Mouse (Mus musculus): ENCODE measurements around the gene Kmt2b.
A peak's percentile ranks its signal among the peaks of the same experiment; 100 is the strongest.

The Kmt2b gene

DNA sequence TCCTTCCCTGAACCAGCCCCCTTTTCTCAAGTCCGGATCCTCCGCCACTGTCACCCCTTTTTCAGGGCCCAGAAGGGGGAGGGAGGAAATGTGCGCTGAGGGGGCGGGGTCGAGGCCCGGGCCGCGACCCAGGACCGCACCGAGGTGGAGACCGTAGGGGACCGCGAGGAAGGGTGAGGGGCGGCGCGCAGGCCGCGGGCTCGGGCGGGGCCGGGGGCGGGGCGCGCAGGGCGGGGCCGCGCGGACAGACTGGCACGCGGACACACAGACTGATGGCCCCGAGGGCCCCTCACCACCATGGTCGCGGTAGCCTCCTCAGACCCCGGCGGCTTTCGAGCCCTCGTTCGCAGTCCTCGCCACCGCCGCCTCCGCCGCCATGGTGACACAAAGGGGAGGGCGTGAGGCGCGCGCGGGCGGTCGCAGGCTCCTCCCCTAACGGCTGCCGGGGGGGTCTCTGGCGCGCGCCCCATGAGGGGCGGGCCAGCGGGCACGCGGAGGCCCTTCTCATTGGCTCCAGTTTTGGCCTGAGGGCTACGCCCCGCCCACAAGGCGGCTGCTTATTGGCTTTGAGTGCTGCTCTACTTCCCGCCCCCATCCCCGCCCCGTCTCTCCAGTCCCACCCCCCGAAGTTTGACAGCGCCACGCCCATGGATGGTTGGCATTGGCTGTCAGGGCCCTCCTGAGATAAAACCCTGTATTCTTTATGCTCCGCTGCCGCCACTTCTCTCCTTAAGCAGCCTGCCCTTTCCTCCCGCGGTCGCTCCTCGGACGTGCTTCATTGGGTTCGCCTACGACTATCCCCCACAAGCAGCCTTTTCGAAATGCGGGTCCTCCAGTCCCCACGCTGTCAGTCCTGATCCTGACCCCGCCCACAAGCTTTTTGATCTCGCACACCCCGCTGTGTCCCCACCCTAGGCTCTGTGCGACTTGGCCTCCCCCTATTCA, 53.6 kb downstream of the Kmt2b start, which contains the start of gene Arhgap33:
Arhgap33 (minus strand) TSS at position 428 of the 945 bp plus-strand sequence.
- DNase-seq (ENCODE audit: low spot score in 2 of 2), result peak; percentile 92 to 95

GRCm38 (mm10) chr7:30533941-30534632, 54.4 kb downstream of the Kmt2b start:
- no peak for DNase-seq (ENCODE audit: low spot score in 2 of 2)

DNA sequence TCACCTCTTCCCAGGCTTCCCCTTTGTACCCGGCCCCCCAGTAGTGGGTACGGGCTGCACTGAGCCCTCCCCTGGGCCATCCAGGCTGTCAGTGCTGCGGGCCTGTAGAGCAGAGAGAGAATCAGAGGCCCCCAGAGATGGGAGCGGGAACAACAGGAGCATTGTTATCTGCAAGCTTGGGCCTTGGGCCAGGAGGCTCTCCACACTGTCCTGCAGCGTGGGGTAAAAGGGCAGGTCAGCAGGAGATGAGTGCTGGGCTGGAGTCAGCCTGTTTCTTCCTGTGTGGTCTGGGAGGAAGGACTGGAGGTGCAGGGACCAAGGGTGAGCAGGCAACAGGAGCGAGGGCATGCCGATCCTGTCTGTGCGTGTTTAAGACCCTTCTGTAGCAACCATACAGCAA, 55.6 kb downstream of the Kmt2b start:
- DNase-seq (ENCODE audit: low spot score in 2 of 2), result no peak

- no peak for DNase-seq (ENCODE audit: low spot score in 2 of 2)
These were observed 57.2 kb downstream of the Kmt2b start for GRCm38 (mm10) chr7:30531291-30531815.

GRCm38 (mm10) chr7:30526981-30527380, 61.5 kb downstream of the Kmt2b start:
- no peak for DNase-seq (ENCODE audit: low spot score in 2 of 2)

GRCm38 (mm10) chr7:30526399-30526798, 62.1 kb downstream of the Kmt2b start:
- no peak for DNase-seq (ENCODE audit: low spot score in 2 of 2)

DNA sequence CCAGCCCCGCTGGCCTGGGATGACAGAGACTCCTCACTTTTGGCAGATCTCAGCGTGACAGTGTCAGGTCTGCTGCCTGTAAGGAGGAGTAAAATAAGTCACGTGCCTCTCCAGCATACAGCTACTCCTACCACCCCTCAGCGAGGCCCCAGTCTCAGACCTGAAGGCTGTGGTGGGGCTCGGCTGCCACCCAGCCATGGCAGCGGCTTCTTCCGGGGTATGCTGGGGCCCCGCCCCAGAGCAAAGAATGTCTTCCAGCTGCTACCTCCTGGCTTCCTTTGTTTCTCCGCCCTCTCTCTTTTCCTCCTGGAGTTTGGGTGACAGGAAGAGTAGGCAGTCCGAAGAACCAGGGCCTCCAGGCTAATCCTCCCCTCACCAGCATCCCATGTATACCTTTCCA, 62.6 kb downstream of the Kmt2b start:
- no peak for DNase-seq (ENCODE audit: low spot score in 2 of 2)

DNA sequence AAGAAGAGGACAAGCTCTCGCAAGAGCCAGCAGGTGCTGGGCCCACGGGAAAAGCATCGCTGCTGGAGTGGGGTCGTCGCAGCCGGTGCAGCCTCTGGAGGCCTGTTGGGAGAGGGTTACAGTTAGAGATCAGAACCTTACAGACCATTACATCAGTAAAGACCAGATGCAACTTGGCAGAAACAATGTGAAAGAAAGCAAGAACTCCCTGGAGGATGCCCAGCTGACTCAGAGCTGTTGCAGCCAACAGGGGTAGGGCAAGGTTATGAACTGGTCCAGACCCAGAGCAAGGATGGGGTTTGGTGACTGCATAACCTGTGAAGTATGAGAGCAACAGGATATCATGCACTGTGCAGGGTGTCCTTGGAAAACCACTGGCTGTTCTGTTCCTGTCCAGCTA, 64.0 kb downstream of the Kmt2b start:
- DNase-seq (ENCODE audit: low spot score in 2 of 2), result no peak

DNA sequence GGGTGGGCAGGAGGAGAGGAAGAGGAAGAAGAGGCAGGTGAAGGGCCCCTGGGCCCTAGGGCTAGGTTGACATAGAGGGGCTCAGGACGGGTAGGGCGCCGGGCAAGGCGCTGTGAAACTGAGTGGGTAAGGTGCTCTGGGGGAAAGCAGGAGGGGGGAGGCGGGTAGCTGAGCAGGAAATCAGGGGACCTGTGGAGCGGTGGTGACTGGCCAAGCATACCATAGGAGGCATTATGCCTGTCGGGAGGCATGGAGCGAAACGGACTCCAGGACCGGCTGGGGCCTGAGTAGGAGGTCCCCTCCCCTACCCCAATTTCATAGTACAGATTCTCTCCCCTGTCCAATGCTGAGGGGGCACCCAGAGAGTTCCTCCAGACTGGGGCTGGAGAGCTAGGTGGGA, 65.7 kb downstream of the Kmt2b start:
- no peak for DNase-seq (ENCODE audit: low spot score in 2 of 2)

DNA sequence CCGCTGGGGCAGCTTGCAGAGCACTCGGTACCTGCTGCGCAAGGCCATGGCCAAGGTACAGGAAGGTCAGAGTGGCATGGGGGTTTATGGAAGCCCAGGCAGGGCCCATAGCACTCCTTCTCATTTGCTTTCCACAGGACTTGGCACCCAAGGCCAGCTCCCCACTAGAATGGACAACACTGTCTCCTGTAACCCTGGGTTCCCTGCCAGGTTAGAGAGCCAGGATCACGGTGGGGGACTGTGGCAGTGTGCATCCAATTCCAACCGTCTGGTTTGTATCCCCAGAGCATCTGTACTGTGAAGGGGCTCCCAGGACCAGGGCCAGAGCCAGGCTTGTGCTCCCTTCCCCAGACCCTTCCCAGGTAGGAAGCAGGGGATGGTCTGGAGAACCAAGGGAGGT, 67.7 kb downstream of the Kmt2b start:
- DNase-seq (ENCODE audit: low spot score in 2 of 2), result no peak

GRCm38 (mm10) chr7:30520396-30520795, 68.1 kb downstream of the Kmt2b start:
- no peak for DNase-seq (ENCODE audit: low spot score in 2 of 2)

Measured in natural killer cell, adult 2 months (primary cell).